Mouse (Mus musculus) kidney, postnatal 10 days (tissue): ENCODE measurements around the gene Tomm6.
A peak's percentile ranks its signal among the peaks of the same experiment; 100 is the strongest.

Experiments
- DNase-seq: peaks from one replicate; pipeline ENCODE4 v3.0.0; 2021; ENCODE audit warnings: mixed read lengths

The Tomm6 gene

DNA sequence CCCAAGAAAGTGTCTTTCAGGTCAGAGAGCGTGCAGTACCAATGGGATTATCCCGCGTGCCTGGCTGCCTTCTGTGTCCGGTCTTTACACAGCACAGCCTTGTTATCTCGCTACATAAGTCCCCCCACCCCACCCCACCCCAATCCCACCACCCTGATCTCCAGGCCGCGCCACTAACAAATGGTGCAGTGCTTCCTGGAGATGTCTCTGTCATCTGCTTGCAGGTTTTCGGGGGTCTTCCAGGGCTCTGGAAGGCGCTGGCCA lies at the start of gene Tomm6:
Gene Tomm6, minus strand, starts transcription at position 43 of the 264 bp plus-strand sequence.
- no peak for DNase-seq

DNA sequence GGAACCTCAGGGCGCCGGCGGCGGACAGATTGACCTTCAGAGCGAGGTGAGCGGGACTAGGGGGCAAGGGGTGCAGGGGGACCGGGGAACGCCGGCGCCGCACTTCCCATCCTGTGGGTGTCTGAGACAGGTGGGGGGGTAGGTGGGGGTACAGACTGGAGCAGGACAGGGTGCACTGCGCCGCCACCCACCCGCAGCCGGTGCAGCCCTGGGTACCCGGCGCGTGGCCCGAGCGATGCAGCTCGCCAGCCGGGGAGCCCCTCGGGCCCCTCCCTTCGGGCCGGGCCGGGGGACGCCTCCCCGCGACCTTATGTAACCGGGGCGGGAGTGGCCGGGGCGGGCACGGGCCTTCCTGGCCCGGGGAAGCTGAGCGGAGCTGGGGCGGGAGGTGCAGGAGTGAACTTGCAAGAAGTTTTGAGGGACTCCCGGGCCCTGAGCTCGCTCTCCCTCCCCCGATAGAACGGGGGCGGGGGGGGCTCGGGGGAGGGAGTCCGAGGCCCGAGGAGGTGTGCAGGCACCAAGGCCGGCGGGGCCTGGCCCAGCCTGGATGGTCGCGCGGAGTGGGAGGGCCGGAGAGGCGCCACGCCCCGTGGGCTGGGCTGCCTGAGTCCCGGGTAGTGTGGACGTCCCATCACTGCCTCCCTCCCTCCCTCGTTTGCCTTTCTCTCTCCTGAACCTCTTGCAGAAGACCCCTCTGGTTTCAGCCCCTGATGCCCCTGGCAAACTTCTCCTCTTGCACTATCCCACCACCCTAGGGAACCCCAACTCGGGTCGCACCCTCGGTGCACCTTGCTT lies 49.3 kb upstream of the Tomm6 start:
- DNase-seq: peak; percentile 95

DNA sequence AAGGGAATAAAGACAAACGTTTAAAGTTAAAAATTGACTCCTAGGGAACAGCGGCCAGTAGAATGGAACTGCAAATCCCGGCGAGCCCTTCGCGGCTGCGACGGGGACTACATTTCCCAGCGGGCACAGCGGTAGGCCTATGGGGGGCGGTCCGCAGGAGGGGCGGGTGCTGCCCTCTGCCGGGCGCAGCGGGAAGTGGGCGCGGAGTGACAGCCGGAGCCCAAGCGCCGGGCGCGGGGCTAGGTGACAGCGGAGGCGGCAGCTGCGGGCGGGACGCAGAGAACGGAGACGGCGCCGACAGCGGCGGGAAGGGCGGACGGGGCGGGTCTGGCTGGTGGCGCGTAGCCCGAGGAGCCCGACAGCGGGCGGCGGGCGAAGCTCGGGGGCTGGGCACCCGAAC lies 48.7 kb upstream of the Tomm6 start, which contains the start of gene Tfeb:
Gene Tfeb, plus strand, starts transcription at position 175 of the 400 bp plus-strand sequence.
- DNase-seq: peak; percentile 99

DNA sequence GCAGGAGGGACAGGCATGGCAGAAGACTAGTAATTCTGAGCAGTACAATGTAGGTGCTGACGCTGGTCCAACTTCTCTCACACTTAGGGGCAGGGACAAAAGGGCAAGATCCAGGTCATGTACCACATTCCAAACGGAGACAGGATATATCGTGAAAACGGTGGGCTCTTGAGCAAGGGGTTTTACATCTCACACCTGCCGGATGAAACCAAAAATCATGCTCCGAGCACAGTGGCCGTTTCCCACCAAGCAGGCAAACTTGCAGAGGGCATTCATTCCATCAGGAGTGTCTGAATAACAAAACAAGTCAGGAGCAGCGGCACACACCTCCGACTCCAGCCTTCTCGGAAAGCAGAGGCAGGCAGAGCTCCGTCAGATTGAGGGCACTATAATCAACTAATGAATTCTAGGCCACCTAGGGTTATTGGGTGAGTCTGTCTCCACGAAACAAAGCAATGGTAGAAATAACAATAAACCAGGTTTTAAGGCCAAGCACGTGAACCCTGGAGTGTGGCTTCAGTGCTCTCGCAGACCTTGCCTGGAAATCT lies 47.4 kb upstream of the Tomm6 start:
- no peak for DNase-seq

DNA sequence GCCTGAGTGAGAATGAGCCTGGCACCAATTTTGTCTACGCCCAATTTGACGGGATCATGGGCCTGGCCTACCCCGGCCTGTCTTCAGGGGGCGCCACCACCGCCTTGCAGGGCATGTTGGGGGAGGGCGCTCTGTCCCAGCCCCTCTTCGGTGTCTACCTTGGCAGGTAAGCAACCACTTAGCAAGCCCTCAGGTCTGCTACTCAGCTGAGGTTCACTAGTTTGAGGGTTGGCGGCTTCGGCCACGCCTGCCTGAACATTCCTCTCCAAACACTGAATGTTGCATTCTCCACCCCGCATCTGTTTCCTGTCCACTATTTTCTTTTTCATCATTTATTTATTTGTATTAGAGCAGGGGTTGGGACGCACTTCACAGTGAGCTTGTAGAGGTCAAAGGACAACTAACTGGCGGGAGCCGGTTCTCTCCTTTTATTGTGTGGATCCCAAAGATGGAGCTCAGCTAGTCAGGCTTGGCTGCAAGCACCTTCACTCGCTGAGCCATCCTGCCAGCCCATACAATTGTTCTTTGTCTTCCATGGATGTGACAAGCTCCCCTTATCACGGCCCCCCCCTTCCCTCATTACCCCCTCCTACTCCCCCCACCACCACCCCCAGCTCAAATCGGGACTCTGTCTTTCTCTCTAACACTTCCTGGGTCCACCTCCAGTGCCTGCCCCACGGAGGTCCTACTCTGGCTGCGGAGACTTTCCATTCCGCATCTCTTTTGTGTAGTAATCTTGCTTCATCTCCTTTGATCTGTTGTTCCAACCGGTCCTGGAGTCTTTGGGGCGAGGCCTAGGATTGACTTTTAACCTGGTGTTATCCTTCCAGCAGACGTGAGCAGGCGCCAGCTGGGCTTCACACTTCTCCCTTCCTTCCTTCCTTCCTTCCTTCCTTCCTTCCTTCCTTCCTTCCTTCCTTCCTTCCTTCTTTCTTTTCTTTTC lies 42.7 kb upstream of the Tomm6 start:
- peak; percentile 27 for DNase-seq

DNA sequence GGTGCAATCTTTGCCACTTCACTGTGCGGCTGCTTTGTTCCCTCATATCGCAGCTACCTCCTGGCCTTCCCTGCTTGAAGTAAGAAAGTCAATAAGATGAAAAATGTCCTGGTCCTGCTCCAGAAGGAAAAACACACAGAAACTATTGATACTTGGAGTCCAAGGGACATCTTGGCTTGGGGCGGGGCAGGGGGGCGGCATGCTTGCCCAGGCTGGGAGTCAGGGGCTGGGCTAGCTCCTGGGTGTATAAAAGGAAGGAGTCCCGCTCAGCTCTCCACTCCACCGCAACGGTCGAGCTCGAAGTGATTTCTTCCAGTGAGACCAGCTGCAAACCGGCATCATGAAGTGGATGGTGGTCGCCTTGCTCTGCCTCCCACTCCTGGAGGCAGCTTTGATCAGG lies 38.4 kb upstream of the Tomm6 start, which contains the start of gene Pgc:
Gene Pgc, plus strand, starts transcription at position 277 of the 400 bp plus-strand sequence.
- no peak for DNase-seq

DNA sequence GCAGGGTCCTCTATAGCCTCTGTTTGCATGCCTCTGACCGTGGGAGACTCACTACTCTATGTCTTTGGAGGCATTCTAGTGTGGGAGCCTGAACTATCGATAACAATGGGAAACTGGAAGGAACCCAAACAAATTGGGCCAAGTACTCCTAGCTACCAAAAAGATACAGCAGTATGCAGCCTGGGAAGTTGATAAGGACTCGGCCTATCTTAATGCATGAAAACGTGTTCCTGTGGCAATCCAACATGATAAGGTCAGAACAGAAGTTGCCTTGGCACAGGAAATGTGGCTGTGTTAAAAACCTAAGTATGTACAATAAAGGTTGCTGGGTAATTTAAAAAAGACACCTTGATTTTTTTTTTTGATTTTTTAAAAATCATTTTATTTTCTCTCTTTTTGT lies 33.0 kb upstream of the Tomm6 start:
- DNase-seq: no peak

DNA sequence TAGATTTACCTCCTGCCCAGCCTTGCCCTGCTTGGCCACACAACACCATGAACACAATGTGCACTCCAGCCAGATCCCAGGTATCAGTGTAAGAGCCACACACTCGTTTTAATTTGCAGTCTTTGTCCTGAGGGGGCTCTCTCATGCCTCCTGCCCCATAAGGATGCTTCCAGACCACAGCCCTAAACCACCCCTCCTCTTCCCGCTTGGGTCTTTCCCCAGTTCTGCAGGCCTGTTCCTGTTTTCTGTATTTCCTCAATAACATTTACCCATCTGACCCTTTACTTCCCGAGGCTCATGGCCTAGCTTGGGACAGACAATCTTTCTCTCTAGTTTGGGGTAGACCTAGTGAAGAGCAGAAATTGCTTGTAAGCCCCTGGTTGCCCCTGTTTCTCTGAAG lies 26.9 kb upstream of the Tomm6 start:
- DNase-seq: no peak

DNA sequence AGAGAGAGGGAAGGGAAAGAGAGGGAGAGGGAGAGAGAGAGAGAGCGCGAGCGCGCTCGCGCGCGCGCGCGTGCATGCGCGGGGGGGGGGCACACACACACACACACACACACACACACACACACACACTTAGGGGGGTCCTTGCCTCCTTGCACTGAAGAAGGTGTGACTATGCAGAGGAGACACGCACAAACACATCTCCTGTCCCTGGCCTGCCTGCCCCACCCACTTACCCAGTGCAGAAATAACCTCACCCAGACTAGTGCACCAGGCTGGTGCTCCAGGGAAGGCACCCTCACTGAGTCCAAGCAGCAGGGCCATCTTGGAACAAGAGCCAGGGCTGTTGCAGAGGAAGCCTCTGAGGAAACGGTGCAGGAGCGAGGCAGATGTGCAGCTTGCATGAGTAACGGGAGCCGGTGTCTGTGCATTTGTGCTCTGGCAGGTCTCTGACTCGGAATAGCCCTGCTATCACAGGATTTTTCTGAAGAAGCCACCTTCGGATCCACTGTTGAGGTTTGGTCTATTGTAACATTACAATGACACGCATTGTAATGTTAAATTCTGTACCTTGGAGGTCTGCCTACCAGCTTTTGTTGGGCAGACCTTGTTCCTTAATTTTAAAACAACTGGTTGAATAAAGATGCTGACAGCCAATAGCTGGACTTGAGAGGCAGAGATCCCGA lies 24.8 kb upstream of the Tomm6 start:
- DNase-seq: no peak

DNA sequence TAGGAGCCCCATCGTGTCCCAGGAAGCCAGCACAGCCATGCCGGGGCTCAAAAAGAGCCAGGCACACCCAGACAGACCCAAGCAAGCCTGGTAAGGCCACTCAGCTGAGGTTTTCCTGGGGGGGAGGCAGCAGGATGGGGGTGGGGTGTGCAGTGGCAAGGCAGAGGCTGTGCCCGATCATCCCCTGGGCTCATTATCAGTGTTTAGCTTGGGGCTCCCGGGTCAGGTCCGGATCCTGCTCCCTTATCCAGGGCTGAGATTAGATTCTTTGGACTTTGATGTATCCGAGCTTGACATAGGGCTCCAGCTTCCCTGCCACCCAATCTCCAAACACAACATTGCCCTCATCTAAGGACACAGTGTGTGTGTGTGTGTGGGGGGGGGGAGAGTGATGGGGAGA lies 23.7 kb upstream of the Tomm6 start:
- DNase-seq: no peak

DNA sequence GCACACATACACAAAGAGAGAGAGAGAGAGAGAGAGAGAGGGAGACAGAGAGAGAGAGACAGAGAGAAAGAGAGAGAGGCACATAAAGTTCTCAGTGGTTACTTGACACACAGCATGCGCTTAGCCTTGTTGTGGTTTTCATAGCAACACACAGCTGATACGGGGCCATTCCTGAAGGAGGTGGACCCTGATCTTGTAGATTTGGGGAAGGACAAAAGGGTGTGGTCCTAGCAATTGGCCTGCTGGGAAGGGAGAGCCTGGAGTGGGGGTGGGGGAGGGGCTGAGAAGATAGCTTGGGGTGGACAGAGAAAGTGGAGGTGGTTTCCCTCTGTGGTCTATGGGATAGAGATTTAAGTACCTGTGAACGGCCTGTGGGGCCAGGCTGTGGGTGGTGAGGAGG lies 21.9 kb upstream of the Tomm6 start:
- no peak for DNase-seq

DNA sequence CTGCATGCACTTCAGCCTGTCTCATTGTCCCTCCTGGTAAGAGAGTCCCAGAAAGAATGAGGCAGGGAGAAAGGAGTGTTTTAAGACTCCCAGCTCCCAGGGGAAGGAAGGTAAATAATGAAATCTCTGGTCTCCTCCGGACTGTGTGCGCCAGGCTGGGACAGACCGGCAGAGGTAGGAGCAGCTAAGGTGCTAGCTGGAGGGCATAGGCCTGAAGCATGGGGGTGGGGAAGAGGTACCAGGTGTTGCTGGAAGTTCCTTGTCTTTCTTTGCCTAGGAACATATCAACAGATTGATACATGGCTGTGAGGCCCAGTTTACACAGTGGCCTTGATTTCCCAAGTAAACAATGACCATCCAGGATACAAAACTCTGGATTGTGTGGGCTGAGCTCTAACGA lies 20.8 kb upstream of the Tomm6 start:
- no peak for DNase-seq

DNA sequence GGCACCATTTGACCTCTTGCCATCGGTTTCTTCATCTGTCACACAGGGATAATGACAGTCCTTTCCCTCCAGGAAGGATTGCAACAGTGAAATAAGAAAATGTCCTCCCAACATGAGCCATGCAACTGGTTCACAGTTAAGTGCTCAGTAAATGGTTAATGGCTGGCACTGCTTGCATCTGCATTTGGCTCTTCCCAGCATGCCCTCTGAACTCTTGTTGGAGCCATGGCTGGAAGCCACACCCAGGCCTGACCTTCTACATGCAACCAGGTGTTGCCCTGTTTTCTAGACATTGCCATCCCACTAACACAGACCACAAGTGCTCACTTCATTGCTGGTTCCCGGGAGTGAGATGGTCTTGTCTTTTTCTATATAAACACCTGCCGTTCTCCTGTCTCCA lies 19.8 kb upstream of the Tomm6 start:
- no peak for DNase-seq

DNA sequence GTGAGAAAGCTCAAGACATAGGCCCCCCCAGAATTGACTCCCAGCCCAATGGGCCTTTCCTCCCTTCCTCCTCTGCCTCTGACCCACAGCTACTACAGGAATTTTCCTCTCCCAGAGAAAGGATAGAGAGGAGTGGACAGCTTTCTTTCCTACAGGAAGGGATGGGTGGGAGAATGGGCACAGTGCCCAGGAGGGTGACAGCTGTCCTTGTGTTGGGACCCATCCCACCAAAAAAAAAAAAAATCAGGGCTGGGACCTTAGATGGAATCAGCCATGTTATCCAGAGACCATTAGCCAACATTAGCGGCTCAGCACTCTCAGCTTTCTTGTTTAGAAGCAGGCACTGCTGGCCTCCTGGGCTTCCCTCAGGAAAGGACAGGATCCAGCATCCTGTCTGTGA lies 18.0 kb upstream of the Tomm6 start:
- peak; percentile 73 for DNase-seq

DNA sequence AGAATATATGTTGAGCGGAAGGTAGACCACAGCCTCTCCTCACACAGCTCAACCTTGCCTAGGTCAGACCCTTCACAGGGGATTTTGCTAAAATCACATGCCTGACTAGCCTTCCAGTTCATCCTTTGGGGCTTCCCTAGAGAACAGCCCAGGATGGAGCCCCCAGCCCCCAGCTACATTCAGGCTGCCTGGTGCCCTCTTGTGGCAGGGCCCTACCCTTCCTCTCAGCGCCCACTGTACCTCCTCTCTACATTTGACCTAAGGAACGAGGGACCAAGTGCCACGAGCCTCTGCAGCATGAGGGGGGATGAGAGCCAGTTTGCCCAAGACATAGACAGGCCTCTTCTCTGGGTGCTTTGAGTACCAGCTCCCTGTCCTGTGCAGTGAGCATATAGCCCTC lies 16.5 kb upstream of the Tomm6 start:
- DNase-seq: no peak

DNA sequence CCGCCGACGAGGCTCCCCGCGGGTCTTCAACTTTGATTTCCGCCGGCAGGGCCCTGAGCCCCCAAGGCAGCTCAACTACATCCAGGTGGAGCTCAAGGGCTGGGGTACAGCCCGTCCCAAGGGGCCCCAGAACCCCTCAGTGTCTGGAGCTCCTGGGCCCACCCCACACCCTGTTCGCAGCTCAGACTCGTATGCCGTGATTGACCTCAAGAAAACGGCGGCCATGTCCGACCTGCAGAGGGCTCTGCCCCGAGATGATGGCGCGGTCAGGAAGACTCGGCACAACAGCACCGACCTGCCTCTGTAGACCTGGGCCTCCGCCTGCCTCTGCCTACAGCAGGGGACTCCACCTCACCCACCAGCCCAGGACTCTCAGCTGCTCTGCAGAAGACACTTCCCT lies 15.4 kb upstream of the Tomm6 start:
- no peak for DNase-seq

DNA sequence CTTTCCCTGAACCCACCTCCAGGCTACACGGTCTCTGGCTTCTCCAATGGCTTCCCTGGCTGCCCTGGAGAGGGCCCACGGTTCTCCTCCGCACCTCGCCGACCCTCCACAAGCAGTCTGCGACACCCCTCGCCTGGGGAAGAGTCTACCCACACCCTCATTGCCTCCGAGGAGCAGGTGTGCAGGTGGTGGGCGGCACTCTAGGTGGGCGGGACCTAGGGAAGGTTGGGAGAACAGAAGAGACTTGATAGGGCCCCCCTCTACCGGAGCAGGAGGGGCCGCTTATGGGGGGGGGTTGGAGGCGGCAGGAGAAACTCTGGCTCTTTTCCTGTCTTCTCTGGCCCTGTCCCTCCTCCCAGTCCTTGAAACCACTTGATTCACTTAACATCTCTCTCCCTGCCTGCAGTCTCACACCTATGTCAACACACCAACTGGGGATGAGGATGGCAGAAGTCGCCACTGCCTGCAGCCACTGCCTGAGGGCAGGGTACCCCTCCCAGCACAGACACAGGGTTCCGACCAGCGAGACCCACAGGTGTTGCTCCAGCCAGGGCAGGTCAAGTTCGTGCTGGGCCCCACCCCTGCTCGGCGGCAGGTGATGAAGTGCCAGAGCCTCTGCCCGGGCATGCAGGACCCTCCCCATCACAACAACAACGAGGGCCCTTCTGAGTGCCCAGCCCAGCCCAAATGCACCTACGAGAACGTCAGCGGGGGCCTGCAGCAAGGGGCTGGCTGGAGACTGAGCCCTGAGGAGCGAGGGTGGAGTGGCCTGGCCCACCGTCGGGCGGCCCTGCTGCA lies 14.6 kb upstream of the Tomm6 start:
- DNase-seq: no peak

DNA sequence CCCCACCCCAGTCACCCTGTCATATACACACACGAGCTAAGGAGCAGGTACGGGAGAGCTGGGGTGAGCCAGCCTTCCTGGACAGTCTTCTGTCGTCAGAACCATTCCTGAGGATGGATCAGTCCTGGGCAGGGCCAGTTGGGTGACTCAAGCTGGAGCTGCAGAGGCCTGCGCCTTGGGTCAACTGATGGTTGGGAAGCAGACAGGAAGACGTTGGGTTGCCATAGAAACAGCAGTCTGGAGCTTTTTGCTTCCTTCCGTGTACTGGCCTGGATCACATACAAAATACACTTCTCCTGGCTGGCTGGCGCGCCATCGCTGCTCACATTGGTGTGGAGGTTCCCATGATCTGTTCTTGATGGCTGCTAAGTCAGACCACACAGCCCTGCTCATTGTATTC lies 13.6 kb upstream of the Tomm6 start:
- no peak for DNase-seq

DNA sequence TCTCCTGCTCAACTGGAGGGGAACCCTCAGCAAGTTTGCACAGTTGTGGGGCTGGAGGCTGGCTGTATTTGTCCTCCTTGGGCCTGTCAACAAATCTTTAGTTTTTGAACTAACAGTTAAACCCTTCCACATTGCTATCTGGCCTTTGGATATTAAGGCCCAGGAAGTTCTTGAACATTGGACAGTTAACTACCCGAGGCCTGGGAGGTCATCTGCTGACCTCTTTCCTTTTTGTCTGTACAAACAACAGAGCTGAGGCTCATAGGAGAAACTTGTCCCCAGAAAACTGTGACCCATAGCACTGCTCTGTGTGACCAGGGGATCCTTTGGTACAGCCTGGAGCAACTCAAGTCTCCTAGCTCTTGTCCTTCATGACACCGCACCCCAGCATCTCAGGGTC lies 10.9 kb upstream of the Tomm6 start:
- DNase-seq: no peak

DNA sequence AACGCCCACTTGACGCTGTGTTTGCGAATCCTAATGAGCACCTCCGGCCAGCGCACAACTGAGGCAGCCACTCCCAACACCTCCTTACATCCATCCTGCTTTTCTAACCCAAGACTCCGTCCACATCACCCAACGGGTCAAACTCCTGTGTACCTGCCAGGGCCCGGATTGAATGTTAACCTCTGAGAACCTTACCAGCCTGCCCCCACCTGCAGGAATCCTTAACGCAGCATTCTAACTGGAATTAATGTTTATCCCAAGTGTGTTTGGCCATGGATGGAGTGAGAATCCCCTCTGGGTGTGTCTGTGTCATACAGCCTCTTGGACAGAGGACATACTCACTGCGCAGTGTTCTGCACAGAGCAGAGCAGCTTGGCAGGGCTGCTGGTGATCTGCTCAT lies 10.0 kb upstream of the Tomm6 start:
- DNase-seq: peak; percentile 58

DNA sequence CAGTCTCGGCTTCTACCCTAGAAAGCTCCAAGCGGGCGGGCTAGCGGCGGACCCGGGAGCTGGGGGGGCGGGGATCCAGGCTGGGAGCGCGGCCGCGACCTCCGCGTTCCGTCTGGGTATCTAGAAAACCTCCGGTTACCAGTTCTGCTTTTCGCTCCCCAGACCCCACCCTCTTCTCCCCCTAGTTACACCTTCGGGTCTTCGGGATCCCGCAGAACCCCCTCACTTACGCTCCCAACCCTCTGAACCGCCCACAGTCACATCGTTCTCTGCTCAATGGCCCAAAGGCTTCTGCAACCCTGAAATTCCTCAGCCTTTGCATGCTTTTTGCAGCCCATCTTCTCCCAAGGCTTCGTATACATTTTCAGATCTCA lies 7.1 kb upstream of the Tomm6 start:
- DNase-seq: no peak
